Mouse (Mus musculus): ENCODE data around the gene Rhoh.

Rhoh gene

GRCm38 (mm10) chr5:65933258-65933657 lies 72.2 kb downstream of the Rhoh start:
- peak in 1 of 2 experiments; percentile 56 for DNase-seq

- DNase-seq = no peak
Observed at GRCm38 (mm10) chr5:65933764-65934163, 72.8 kb downstream of the Rhoh start.

GRCm38 (mm10) chr5:65934783-65935182 lies 73.8 kb downstream of the Rhoh start, which contains the start of gene Chrna9:
Chrna9 (plus strand) TSS chr5:65934921.
- DNase-seq = peak; percentile 62 to 79

- DNase-seq = peak; percentile 47 to 53
Observed at GRCm38 (mm10) chr5:65937011-65937726, 76.2 kb downstream of the Rhoh start.

GRCm38 (mm10) chr5:65937998-65938715 lies 77.1 kb downstream of the Rhoh start:
- peak; percentile 89 to 91 for DNase-seq

- DNase-seq = no peak
Observed at GRCm38 (mm10) chr5:65941145-65941544, 80.1 kb downstream of the Rhoh start.

All from thymus, postnatal 36 days (tissue).